Mouse (Mus musculus): ENCODE data around the gene Hunk.

DNA sequence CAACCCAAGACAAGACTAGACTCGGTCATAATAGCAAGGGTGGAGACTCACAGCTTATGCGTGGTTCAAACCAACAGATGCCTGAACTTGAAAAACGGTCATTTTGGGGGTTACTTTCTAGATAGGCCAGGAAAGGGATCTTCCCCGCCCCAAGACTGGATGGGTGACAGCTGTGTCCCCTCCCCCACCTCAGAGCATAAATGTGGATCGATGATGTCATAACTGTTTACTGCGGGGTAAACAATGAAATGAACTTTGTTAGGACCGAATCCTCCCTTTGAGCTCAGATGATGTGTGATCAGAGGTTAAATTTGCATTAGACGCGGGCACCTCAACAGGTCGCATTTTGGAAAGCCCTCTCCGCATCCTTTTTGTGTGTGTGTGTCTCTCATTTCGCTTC lies 967 bp upstream of the Hunk start:
- TF ChIP-seq CTCF (IDR thresholded peaks at IDR 0.05) (no peak), EP300 (IDR thresholded peaks at IDR 0.05; ENCODE audit: insufficient read depth, low read depth, low read length) (no peak), POLR2A (IDR thresholded peaks at IDR 0.05; ENCODE audit: insufficient read depth, low read depth, low read length) (no peak)
